Mouse (Mus musculus): Measurements from ENCODE around the gene Col12a1. TPM values are rescaled to one million over a fixed set of nuclear protein-coding genes. Genes with fewer than 3 reads are reported as not detected.
A peak's percentile ranks its signal among the peaks of the same experiment; 100 is the strongest.

Col12a1 gene
- polyA plus RNA-seq, 1 experiment from 2014 or later = 6.2 TPM

DNA sequence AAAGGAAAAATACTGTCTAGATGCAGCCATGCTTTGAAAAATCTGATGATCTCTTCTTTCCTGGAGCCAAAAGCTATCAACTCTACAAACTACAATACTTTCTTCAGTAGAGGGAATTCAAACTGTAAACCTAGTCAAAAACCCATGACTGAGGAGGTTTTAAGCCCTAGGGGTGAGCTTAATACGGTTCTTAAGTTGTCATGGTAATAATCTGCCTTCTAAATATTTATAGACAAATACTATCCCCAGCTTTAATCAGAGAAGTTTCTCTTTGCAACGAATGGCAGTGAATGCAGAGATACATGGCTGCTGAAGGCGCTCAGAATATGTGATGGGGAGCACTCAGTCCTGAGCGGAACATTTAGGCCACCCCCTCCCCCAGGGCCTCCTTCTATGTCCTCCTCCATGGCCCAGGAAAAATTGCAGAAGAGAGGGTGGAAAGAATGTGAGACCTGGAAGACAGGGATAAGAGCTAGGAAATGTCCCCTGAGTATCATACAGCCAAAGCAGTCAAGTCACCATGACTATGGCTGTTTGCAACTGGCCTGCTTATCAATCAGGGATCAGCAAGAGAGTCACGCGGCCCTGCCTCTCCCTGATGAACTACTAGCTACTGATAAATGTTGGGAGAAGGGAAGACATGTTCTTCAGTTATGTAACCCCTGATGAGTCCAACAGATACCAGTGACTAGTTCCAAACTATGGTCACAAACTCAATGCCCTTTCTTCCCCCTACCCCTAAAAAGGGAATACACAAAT, 99.6 kb downstream of the Col12a1 start:
- Histone ChIP-seq H3K27ac (replicated peaks; ENCODE audit: low read depth, low read length) (no peak overlapping the region), H3K4me2 (ENCODE audit: low read length) (no peak overlapping the region), H3K36me3 (ENCODE audit: control insufficient read depth, insufficient read depth, low read length) (no peaks in the 10 kb centered on the region), H3K27me3 (ENCODE audit: control insufficient read depth, insufficient read depth, low read length) (no peaks in the 10 kb centered on the region), H3K9ac (replicated peaks; ENCODE audit: low read length) (no peak overlapping the region), H3K9me3 (ENCODE audit: control insufficient read depth, low read length) (no peaks in the 10 kb centered on the region), H3K4me3 (replicated peaks; ENCODE audit: low read depth, low read length) (no peak overlapping the region), H3K4me1 (ENCODE audit: control insufficient read depth, insufficient read depth, low read length) (no peaks in the 10 kb centered on the region)
- 57% methylated on average over 6 of the region's 6 CpGs for WGBS
- ATAC-seq (ENCODE audit: low FRiP score, low TSS enrichment) = 0 out of 2 replicates have a peak, but pooled peaks have one; percentile 6
- DNase-seq = peak; percentile 7

DNA sequence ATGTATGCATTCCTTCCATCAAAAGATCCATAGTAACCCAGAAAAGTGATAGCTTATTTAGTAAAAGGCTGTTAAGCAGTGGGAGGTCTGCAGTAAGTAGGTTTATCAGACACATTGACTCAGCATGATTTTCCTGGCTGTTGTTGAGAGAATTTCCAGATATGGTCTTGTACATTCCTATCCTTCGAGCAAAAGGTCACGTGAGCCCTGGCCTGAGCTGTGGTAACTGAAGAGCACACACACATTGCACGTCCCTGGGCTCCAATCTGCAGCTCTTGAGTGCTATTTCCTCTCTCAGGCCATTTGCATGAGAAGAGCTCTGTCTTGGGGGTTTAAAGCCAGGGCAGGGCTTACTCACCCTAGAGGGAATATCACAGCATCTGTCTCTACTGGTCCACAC, 101.3 kb downstream of the Col12a1 start:
- H3K4me2 ChIP-seq (ENCODE audit: low read length) = no peak overlapping the region
- H3K27ac ChIP-seq (replicated peaks; ENCODE audit: low read depth, low read length) = no peak overlapping the region
- ATAC-seq (ENCODE audit: low FRiP score, low TSS enrichment) = no peak
- no peaks in the 10 kb centered on the region for H3K36me3 ChIP-seq (ENCODE audit: control insufficient read depth, insufficient read depth, low read length)
- H3K9ac ChIP-seq (replicated peaks; ENCODE audit: low read length) = no peak overlapping the region
- 23% methylated on average over 3 of the region's 3 CpGs for WGBS
- no peaks in the 10 kb centered on the region for H3K4me1 ChIP-seq (ENCODE audit: control insufficient read depth, insufficient read depth, low read length)
- peak; percentile 11 for DNase-seq
- no peak overlapping the region for H3K4me3 ChIP-seq (replicated peaks; ENCODE audit: low read depth, low read length)
- H3K27me3 ChIP-seq (ENCODE audit: control insufficient read depth, insufficient read depth, low read length) = no peaks in the 10 kb centered on the region
- no peaks in the 10 kb centered on the region for H3K9me3 ChIP-seq (ENCODE audit: control insufficient read depth, low read length)

DNA sequence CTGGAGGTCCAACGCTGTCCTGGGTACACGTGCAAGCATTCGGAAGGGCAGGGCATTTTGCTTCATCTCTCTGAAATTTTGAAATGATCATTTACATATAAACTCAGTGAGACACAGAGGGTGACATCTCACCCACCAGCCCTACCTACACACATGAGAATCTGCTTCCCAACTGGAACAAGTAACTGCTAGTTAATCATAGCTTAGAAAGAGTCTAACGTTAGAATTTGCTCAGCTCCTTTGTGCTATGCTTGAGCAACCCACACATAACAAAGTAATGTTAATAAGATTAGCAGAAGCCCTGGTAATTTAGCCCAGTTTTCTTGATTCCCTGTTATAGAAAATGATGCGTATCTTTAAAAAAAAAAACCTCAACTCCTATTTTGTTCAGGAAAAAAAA, 102.6 kb downstream of the Col12a1 start:
- no peaks in the 10 kb centered on the region for H3K36me3 ChIP-seq (ENCODE audit: control insufficient read depth, insufficient read depth, low read length)
- H3K4me3 ChIP-seq (replicated peaks; ENCODE audit: low read depth, low read length) = no peak overlapping the region
- no peaks in the 10 kb centered on the region for H3K4me1 ChIP-seq (ENCODE audit: control insufficient read depth, insufficient read depth, low read length)
- H3K9me3 ChIP-seq (ENCODE audit: control insufficient read depth, low read length) = no peaks in the 10 kb centered on the region
- H3K4me2 ChIP-seq (ENCODE audit: low read length) = no peak overlapping the region
- no peaks in the 10 kb centered on the region for H3K27me3 ChIP-seq (ENCODE audit: control insufficient read depth, insufficient read depth, low read length)
- ATAC-seq (ENCODE audit: low FRiP score, low TSS enrichment) (no peak), DNase-seq (no peak)
- WGBS = 71% methylated on average over 5 of the region's 5 CpGs
- H3K9ac ChIP-seq (replicated peaks; ENCODE audit: low read length) = no peak overlapping the region
- no peak overlapping the region for H3K27ac ChIP-seq (replicated peaks; ENCODE audit: low read depth, low read length)

DNA sequence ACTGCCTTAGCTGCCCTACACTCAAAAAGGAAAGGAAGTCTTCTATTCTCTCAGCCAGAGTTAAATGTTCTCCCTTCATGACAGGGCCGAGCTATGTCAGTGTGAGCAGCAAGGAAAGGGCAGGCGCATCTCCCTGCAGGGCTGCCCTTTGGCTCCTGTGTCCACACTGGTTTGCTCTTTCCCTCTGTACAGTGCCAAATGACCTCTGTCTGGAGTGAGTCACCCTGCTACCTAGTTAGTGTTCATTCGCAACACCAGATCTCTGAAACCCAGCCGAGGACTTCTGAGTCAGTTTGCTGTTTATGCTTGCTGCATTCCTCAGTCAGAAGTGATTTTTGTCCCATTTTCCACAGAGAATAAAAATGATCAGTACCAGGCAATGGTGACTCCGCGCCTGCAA, 108.3 kb downstream of the Col12a1 start:
- 90% methylated on average over 6 of the region's 6 CpGs for WGBS
- DNase-seq = no peak

DNA sequence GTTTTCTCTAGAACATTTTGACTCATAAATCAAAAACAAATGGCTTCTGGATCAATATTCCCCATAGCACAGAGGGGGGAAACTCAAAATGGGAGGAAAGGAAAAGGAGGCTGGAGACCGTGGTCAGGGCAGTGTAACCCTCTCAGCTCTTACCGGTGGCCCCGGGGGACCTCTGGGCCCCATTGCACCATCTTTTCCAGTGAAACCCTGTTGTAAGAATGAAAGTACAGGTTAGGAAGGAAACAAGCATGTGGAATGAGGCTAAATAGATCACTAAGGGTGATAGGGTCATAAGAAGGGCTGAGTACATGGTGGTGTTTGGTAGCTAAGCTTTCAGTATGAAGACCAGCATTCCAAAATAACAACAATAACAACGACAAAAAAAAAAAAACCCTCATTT, 109.0 kb downstream of the Col12a1 start:
- 88% methylated on average over 4 of the region's 4 CpGs for WGBS
- Histone ChIP-seq H3K4me1 (ENCODE audit: control insufficient read depth, insufficient read depth, low read length) (peaks cover 8% of the 10 kb centered on the region; the same call in 1 of the 2 replicates), H3K4me2 (ENCODE audit: low read length) (no peak overlapping the region), H3K27me3 (ENCODE audit: control insufficient read depth, insufficient read depth, low read length) (no peaks in the 10 kb centered on the region), H3K9me3 (ENCODE audit: control insufficient read depth, low read length) (no peaks in the 10 kb centered on the region), H3K9ac (replicated peaks; ENCODE audit: low read length) (no peak overlapping the region), H3K4me3 (replicated peaks; ENCODE audit: low read depth, low read length) (no peak overlapping the region), H3K36me3 (ENCODE audit: control insufficient read depth, insufficient read depth, low read length) (no peaks in the 10 kb centered on the region), H3K27ac (replicated peaks; ENCODE audit: low read depth, low read length) (no peak overlapping the region)
- ATAC-seq (ENCODE audit: low FRiP score, low TSS enrichment) (no peak), DNase-seq (no peak)

More for the DNA sequence above, 108.3 kb downstream of the Col12a1 start:
- H3K9me3 ChIP-seq (ENCODE audit: control insufficient read depth, low read length) = no peaks in the 10 kb centered on the region
- H3K36me3 ChIP-seq (ENCODE audit: control insufficient read depth, insufficient read depth, low read length) = no peaks in the 10 kb centered on the region
- no peaks in the 10 kb centered on the region for H3K27me3 ChIP-seq (ENCODE audit: control insufficient read depth, insufficient read depth, low read length)
- no peak overlapping the region for H3K27ac ChIP-seq (replicated peaks; ENCODE audit: low read depth, low read length)
- H3K4me2 ChIP-seq (ENCODE audit: low read length) = no peak overlapping the region
- H3K9ac ChIP-seq (replicated peaks; ENCODE audit: low read length) = no peak overlapping the region
- H3K4me3 ChIP-seq (replicated peaks; ENCODE audit: low read depth, low read length) = no peak overlapping the region
- H3K4me1 ChIP-seq (ENCODE audit: control insufficient read depth, insufficient read depth, low read length) = peaks cover 8% of the 10 kb centered on the region; the same call in 1 of the 2 replicates
- no peak for ATAC-seq (ENCODE audit: low FRiP score, low TSS enrichment)

DNA sequence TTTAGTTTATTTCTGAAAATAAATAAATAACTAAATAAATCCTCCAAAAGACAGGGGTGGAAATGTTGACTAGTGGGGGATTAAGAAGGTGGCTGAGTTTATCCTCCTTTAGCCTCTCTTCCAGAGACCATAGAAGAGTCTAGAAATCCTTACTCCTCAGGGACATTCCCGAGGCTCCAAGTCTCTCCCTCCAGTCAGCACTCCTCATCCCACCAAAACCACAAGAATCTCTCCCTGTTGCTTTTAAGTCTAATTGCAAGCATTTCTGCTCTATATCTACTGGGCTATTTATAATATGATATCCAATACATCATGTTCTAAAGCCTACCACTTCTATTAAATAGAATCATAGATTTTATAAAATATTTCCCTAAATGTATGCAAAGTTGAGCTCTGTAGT, 109.8 kb downstream of the Col12a1 start:
- no peak overlapping the region for H3K9ac ChIP-seq (replicated peaks; ENCODE audit: low read length)

DNA sequence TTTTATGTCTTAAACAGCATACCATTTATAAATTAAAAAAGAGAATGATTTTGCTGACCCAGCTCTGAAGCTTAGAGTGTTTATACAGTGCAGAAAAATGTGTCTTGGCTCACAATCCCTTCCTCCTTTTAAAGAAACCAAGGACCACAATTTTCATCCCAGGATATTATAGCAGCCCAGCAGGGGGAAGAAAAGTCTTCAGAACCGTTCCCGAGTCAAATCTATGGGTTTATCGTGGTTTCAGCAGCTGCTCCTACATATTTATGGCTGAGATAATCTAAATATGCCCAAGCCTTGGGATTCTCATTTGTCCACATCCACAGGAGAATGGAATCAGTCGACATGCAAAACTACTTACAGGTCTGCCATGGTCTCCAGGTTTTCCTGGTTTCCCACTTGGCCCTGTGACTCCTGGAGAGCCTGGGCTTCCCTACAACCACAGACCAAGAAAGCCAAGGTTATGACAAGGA, 110.5 kb downstream of the Col12a1 start:
- no peaks in the 10 kb centered on the region for H3K9me3 ChIP-seq (ENCODE audit: control insufficient read depth, low read length)
- H3K27me3 ChIP-seq (ENCODE audit: control insufficient read depth, insufficient read depth, low read length) = no peaks in the 10 kb centered on the region
- H3K4me3 ChIP-seq (replicated peaks; ENCODE audit: low read depth, low read length) = no peak overlapping the region
- peak; percentile 4 for DNase-seq
- H3K27ac ChIP-seq (replicated peaks; ENCODE audit: low read depth, low read length) = no peak overlapping the region
- H3K9ac ChIP-seq (replicated peaks; ENCODE audit: low read length) = no peak overlapping the region
- ATAC-seq (ENCODE audit: low FRiP score, low TSS enrichment) = no peak
- no peak overlapping the region for H3K4me2 ChIP-seq (ENCODE audit: low read length)
- WGBS = 44% methylated on average over 4 of the region's 4 CpGs
- H3K36me3 ChIP-seq (ENCODE audit: control insufficient read depth, insufficient read depth, low read length) = no peaks in the 10 kb centered on the region
- H3K4me1 ChIP-seq (ENCODE audit: control insufficient read depth, insufficient read depth, low read length) = peaks cover 8% of the 10 kb centered on the region; the same call in 1 of the 2 replicates

More for the DNA sequence above, 109.8 kb downstream of the Col12a1 start:
- Histone ChIP-seq H3K4me1 (ENCODE audit: control insufficient read depth, insufficient read depth, low read length) (peaks cover 8% of the 10 kb centered on the region; the same call in 1 of the 2 replicates), H3K27ac (replicated peaks; ENCODE audit: low read depth, low read length) (no peak overlapping the region), H3K27me3 (ENCODE audit: control insufficient read depth, insufficient read depth, low read length) (no peaks in the 10 kb centered on the region), H3K9me3 (ENCODE audit: control insufficient read depth, low read length) (no peaks in the 10 kb centered on the region), H3K4me3 (replicated peaks; ENCODE audit: low read depth, low read length) (no peak overlapping the region), H3K36me3 (ENCODE audit: control insufficient read depth, insufficient read depth, low read length) (no peaks in the 10 kb centered on the region), H3K4me2 (ENCODE audit: low read length) (no peak overlapping the region)
- no peak for DNase-seq
- no peak for ATAC-seq (ENCODE audit: low FRiP score, low TSS enrichment)
- 80% methylated on average over 1 of the region's 1 CpGs for WGBS

DNA sequence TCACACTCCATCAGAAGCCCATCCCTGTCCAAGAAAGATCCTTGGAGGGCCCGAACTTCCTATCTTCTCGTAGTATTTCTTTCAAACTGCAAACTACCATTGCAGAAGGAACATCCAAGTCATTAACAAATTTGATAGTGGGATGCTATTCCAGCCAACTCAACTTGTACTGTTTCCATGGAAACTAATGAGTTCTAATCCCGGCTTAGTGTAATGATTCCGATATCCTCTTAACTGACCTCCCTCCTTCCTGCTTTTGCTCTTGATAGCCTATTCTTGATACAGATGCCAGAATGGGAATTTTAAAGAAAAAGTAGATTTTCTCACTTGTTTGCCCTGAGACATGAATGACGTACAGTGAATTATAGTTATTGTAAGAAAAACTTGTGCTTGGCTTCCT, 112.5 kb downstream of the Col12a1 start:
- Histone ChIP-seq H3K4me2 (ENCODE audit: low read length) (no peak overlapping the region), H3K36me3 (ENCODE audit: control insufficient read depth, insufficient read depth, low read length) (no peaks in the 10 kb centered on the region), H3K9me3 (ENCODE audit: control insufficient read depth, low read length) (no peaks in the 10 kb centered on the region), H3K27ac (replicated peaks; ENCODE audit: low read depth, low read length) (no peak overlapping the region), H3K4me3 (replicated peaks; ENCODE audit: low read depth, low read length) (no peak overlapping the region), H3K4me1 (ENCODE audit: control insufficient read depth, insufficient read depth, low read length) (peaks cover 8% of the 10 kb centered on the region; the same call in 1 of the 2 replicates), H3K27me3 (ENCODE audit: control insufficient read depth, insufficient read depth, low read length) (no peaks in the 10 kb centered on the region), H3K9ac (replicated peaks; ENCODE audit: low read length) (no peak overlapping the region)
- no peak for ATAC-seq (ENCODE audit: low FRiP score, low TSS enrichment)
- peak; percentile 37 for DNase-seq
- WGBS = 40% methylated on average over 5 of the region's 5 CpGs

DNA sequence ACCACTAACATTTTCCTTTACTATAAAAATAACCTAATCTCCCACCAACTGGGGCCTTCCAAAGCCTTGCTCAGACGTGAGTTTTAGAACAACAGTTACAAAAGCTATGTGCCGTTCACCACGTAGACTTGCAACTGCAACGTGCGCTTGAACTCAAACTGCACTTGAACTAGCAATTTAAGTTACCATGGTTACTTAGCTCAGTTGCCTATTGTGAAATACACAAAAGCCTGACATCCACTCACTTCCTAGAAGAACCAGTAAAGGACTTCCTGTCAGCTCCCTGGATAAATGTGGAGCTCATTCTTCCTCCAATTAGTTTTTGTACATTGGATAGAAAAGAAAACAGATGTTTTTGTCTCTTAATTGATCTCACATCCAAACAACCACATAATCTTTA, 112.9 kb downstream of the Col12a1 start:
- no peak overlapping the region for H3K4me2 ChIP-seq (ENCODE audit: low read length)
- ATAC-seq (ENCODE audit: low FRiP score, low TSS enrichment) (no peak), DNase-seq (peak; percentile 44)
- H3K9ac ChIP-seq (replicated peaks; ENCODE audit: low read length) = no peak overlapping the region
- H3K36me3 ChIP-seq (ENCODE audit: control insufficient read depth, insufficient read depth, low read length) = no peaks in the 10 kb centered on the region
- H3K9me3 ChIP-seq (ENCODE audit: control insufficient read depth, low read length) = no peaks in the 10 kb centered on the region
- peaks cover 8% of the 10 kb centered on the region; the same call in 1 of the 2 replicates for H3K4me1 ChIP-seq (ENCODE audit: control insufficient read depth, insufficient read depth, low read length)
- H3K27ac ChIP-seq (replicated peaks; ENCODE audit: low read depth, low read length) = no peak overlapping the region
- no peaks in the 10 kb centered on the region for H3K27me3 ChIP-seq (ENCODE audit: control insufficient read depth, insufficient read depth, low read length)
- WGBS = 12% methylated on average over 5 of the region's 5 CpGs
- no peak overlapping the region for H3K4me3 ChIP-seq (replicated peaks; ENCODE audit: low read depth, low read length)

Measured in midbrain, embryonic 14.5 days (tissue).